Mouse (Mus musculus): ENCODE results near the gene Hoxb5. TPM values are rescaled to one million over a fixed set of nuclear protein-coding genes. Genes with fewer than 3 reads are reported as not detected.

Hoxb5 gene
- polyA plus RNA-seq, 1 experiment from 2014 or later: not detected

DNA sequence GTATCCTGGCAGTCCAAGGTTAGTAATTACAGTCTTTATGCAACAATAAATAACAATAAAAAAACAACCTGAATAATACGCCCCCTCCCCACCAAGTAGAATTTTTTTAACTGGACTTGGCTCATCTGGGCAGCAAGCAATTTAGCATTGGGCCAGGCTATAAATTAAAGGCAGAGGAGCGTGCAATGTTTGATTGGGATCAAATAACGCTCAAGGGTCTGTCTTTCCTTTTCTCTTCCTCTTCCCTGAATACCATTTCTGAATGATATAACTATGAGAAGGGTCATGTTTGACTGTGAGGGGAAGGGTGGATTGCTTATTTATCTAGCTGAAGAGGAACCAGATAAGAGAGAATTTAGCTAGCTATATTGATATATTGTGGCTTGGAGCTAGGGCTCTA is 45.9 kb downstream of the Hoxb5 start:
- H3K9me3 ChIP-seq: no peaks in the 10 kb centered on the region
- H3K27me3 ChIP-seq (ENCODE audit: poor library complexity, severe bottlenecking): peaks cover 100% of the 10 kb centered on the region
- H3K27ac ChIP-seq: no peak overlapping the region
- H3K4me3 ChIP-seq: no peak overlapping the region
- H3K4me1 ChIP-seq: peaks cover 27% of the 10 kb centered on the region
- no peak for DNase-seq (ENCODE audit: extremely low spot score, low spot score)
- no peaks in the 10 kb centered on the region for H3K36me3 ChIP-seq (replicated peaks)
- WGBS: 6% methylated on average over 3 of the region's 3 CpGs

DNA sequence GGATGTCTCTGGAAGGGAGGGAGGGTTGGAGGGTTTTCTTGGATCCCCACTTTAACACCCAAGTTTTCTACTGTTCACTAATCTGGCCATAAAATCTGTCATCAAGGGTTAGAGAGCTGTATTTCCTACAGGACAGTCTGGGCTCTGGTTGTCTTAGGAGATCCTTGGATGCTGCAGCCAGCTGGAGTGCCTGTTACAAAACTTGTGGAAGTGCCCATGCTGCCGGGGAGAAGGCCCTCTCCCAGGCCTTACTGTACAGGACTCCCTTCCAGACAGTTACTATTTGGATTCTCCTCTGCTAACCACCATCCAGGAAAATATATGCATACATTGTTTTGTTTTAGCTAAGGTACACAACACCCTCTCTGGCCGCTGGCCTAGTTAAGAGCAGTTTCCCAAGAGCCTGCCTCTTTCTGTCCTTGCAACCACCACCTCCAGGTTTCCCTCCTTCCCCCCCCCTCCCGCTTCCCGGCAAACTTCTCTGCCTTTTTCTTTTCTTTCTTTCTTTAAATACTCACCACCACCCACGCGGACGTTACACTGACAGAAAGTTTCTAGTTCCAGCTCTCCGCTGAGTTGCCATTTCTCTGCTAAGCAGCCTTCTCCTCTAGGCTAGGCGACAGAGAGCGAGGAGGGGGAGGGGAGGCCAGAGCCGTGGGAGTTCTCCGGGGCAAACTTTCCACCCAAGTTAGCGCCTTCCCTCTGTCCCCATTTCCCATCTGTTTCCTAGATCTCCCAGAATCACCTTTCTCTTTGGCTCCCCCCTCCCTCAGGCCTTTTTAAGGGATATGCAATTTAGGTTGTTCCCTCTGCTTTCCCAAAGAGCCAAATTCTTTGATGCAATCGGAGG is 46.6 kb downstream of the Hoxb5 start:
- Histone ChIP-seq H3K9me3 (no peaks in the 10 kb centered on the region), H3K27ac (no peak overlapping the region), H3K4me3 (no peak overlapping the region), H3K4me1 (peaks cover 30% of the 10 kb centered on the region), H3K36me3 (replicated peaks) (no peaks in the 10 kb centered on the region), H3K27me3 (ENCODE audit: poor library complexity, severe bottlenecking) (peaks cover 100% of the 10 kb centered on the region)
- under 1% methylated on average over 14 of the region's 14 CpGs for WGBS
- peak; percentile 26 for DNase-seq (ENCODE audit: extremely low spot score, low spot score)

DNA sequence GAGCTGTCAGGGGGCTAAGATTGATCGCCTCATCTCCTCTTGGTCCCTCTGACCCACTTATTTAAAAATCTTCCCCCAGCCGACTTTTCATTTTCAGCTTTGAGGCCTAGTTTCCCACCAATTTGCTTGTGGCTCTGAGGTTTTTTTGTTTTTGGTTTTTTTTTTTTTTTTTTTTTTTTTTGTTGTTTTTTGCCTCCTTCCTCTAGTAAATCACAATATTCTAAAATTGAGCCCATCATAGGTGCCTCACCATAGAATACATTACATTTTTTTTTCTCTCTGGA is 47.1 kb downstream of the Hoxb5 start, which contains the start of gene Hoxb2:
Gene Hoxb2 (plus strand): TSS at position 185 of the 284 bp plus-strand sequence.
- H3K9me3 ChIP-seq: no peaks in the 10 kb centered on the region
- DNase-seq (ENCODE audit: extremely low spot score, low spot score): no peak
- H3K36me3 ChIP-seq (replicated peaks): no peaks in the 10 kb centered on the region
- peaks cover 100% of the 10 kb centered on the region for H3K27me3 ChIP-seq (ENCODE audit: poor library complexity, severe bottlenecking)
- no peak within 1 kb of the TSS for H3K4me3 ChIP-seq
- no peak within 1 kb of the TSS for H3K27ac ChIP-seq
- 0% methylated on average over 2 of the region's 2 CpGs for WGBS
- peaks cover 31% of the 10 kb centered on the region for H3K4me1 ChIP-seq

GRCm38 (mm10) chr11:96350791-96351190 is 47.7 kb downstream of the Hoxb5 start:
- Histone ChIP-seq H3K4me1 (peaks cover 26% of the 10 kb centered on the region), H3K36me3 (replicated peaks) (no peaks in the 10 kb centered on the region), H3K27me3 (ENCODE audit: poor library complexity, severe bottlenecking) (peaks cover 100% of the 10 kb centered on the region), H3K27ac (no peak overlapping the region), H3K4me3 (no peak overlapping the region), H3K9me3 (no peaks in the 10 kb centered on the region)
- WGBS: 5% methylated on average over 2 of the region's 2 CpGs
- DNase-seq (ENCODE audit: extremely low spot score, low spot score): peak; percentile 27

- peaks cover 22% of the 10 kb centered on the region for H3K4me1 ChIP-seq
- H3K4me3 ChIP-seq: no peak overlapping the region
- no peaks in the 10 kb centered on the region for H3K36me3 ChIP-seq (replicated peaks)
- H3K9me3 ChIP-seq: no peaks in the 10 kb centered on the region
- H3K27ac ChIP-seq: no peak overlapping the region
- peaks cover 100% of the 10 kb centered on the region for H3K27me3 ChIP-seq (ENCODE audit: poor library complexity, severe bottlenecking)
- WGBS: 3% methylated on average over 11 of the region's 11 CpGs
- peak; percentile 30 for DNase-seq (ENCODE audit: extremely low spot score, low spot score)
These were observed 48.2 kb downstream of the Hoxb5 start for GRCm38 (mm10) chr11:96351312-96351711.

GRCm38 (mm10) chr11:96351831-96352230 is 48.7 kb downstream of the Hoxb5 start:
- peak; percentile 33 for DNase-seq (ENCODE audit: extremely low spot score, low spot score)
- Histone ChIP-seq H3K27me3 (ENCODE audit: poor library complexity, severe bottlenecking) (peaks cover 100% of the 10 kb centered on the region), H3K27ac (no peak overlapping the region), H3K36me3 (replicated peaks) (no peaks in the 10 kb centered on the region), H3K9me3 (no peaks in the 10 kb centered on the region), H3K4me3 (no peak overlapping the region), H3K4me1 (peaks cover 22% of the 10 kb centered on the region)
- 1% methylated on average over 22 of the region's 22 CpGs for whole genome bisulfite sequencing

- H3K36me3 ChIP-seq (replicated peaks): no peaks in the 10 kb centered on the region
- no peak overlapping the region; the same call in 1 of the 2 replicates for H3K27ac ChIP-seq
- peaks cover 22% of the 10 kb centered on the region for H3K4me1 ChIP-seq
- peak; percentile 72 for DNase-seq (ENCODE audit: extremely low spot score, low spot score)
- WGBS: under 1% methylated on average over 75 of the region's 75 CpGs
- peak overlapping the region; percentile 31 for H3K4me3 ChIP-seq
- H3K27me3 ChIP-seq (ENCODE audit: poor library complexity, severe bottlenecking): peaks cover 100% of the 10 kb centered on the region
- H3K9me3 ChIP-seq: no peaks in the 10 kb centered on the region
These were observed 49.8 kb downstream of the Hoxb5 start for GRCm38 (mm10) chr11:96352691-96353521.

DNA sequence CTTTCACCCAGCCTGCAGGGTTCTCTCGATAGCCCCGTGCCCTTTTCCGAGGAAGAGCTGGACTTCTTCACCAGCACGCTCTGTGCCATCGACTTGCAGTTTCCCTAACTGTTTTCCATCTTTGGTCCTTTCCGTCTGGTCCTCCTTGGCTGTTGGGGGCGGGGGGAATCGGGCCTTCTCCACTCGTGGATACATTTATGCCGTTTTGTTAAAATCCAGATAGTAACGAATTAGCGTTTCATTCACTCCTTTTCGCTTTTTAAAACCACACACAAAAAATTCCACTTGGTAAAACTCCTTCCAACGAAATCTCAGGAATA is 50.3 kb downstream of the Hoxb5 start:
- no peak for DNase-seq (ENCODE audit: extremely low spot score, low spot score)
- no peaks in the 10 kb centered on the region for H3K36me3 ChIP-seq (replicated peaks)
- peak overlapping the region; percentile 31; the same call in 1 of the 2 replicates for H3K4me3 ChIP-seq
- no peaks in the 10 kb centered on the region for H3K9me3 ChIP-seq
- peaks cover 22% of the 10 kb centered on the region for H3K4me1 ChIP-seq
- H3K27ac ChIP-seq: no peak overlapping the region
- WGBS: under 1% methylated on average over 14 of the region's 14 CpGs
- H3K27me3 ChIP-seq (ENCODE audit: poor library complexity, severe bottlenecking): peaks cover 100% of the 10 kb centered on the region

GRCm38 (mm10) chr11:96353939-96354338 is 50.8 kb downstream of the Hoxb5 start:
- H3K9me3 ChIP-seq: no peaks in the 10 kb centered on the region
- H3K4me3 ChIP-seq: peak overlapping the region; percentile 44
- peaks cover 99% of the 10 kb centered on the region for H3K27me3 ChIP-seq (ENCODE audit: poor library complexity, severe bottlenecking)
- DNase-seq (ENCODE audit: extremely low spot score, low spot score): no peak
- peak overlapping the region; percentile 56; the same call in 1 of the 2 replicates for H3K27ac ChIP-seq
- WGBS: 3% methylated on average over 8 of the region's 8 CpGs
- no peaks in the 10 kb centered on the region for H3K36me3 ChIP-seq (replicated peaks)
- H3K4me1 ChIP-seq: peaks cover 22% of the 10 kb centered on the region

DNA sequence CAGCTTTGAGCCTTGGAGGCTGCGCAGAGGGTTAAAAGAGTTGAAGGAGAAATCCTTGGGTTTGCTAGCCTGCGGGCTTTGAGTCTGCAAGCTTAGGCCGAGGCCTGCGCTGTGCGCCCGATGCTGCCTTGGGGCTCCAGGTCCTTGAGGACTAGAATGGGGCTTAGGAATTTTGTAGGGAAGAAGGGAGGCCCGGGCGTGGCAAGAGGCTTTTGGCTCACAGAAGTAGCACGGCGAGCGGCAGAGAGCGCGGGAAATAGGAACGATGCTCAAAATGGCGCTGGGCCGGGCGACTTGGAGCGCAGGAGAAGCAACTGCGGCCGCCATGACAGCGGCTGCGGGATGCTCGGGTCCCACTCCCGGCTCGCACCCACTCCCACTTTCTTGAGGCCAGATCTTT is 51.2 kb downstream of the Hoxb5 start:
- Histone ChIP-seq H3K27ac (peak overlapping the region; percentile 56; the same call in 1 of the 2 replicates), H3K4me1 (peaks cover 22% of the 10 kb centered on the region), H3K4me3 (peak overlapping the region; percentile 44), H3K9me3 (no peaks in the 10 kb centered on the region), H3K27me3 (ENCODE audit: poor library complexity, severe bottlenecking) (peaks cover 99% of the 10 kb centered on the region), H3K36me3 (replicated peaks) (no peaks in the 10 kb centered on the region)
- under 1% methylated on average over 25 of the region's 25 CpGs for WGBS
- DNase-seq (ENCODE audit: extremely low spot score, low spot score): peak; percentile 77

DNA sequence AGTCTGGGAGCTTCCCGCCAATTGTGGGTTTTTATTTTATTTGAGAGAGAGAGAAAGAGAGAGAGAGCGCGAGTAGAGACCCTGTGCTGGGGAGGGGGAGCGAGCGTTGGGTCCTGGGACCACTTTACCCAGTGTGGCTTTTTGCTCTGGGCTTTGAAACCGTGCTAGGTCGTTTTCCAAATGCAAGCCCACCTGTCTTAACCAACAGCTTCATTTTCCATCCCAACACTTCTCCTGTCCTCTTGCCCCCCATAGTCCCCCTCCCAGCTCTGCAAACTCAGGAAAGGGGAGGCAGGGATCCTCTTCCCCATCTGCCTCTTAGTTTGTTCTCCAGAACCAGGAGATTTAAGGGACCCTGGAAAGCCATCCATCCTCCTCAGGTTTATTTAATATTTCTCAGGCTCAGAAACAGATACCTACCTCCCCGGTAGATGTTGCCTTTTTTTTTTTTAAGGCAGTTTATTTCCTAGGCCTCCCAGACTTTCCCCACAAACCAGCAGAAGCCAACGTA is 51.7 kb downstream of the Hoxb5 start:
- no peak overlapping the region for H3K27ac ChIP-seq
- H3K4me3 ChIP-seq: peak overlapping the region; percentile 44
- H3K4me1 ChIP-seq: peaks cover 22% of the 10 kb centered on the region
- peak; percentile 25 for DNase-seq (ENCODE audit: extremely low spot score, low spot score)
- no peaks in the 10 kb centered on the region for H3K9me3 ChIP-seq
- no peaks in the 10 kb centered on the region for H3K36me3 ChIP-seq (replicated peaks)
- WGBS: 2% methylated on average over 9 of the region's 9 CpGs
- peaks cover 99% of the 10 kb centered on the region for H3K27me3 ChIP-seq (ENCODE audit: poor library complexity, severe bottlenecking)

Measured in forebrain, embryonic 10.5 days (tissue).